Mouse (Mus musculus) adipocyte (in vitro differentiated cells): ENCODE measurements at regions not wholly inside any gene's neighbourhood (a gene's known extent, or its start where the extent isn't known, plus 50 kb on each side); places are given as distances from the start of the nearest gene placed in this dataset.
A peak's percentile ranks its signal among the peaks of the same experiment; 100 is the strongest.
"Not testable (repeated sequence)": the region's sequence is repeated elsewhere in the genome, so short reads cannot be mapped to it uniquely, and the experiment has no call there.

ENCODE experiments used
- DNase-seq: peaks from one replicate; pipeline ENCODE4 v3.0.0-alpha.2; 2016; ENCODE audit warnings: low spot score

DNA sequence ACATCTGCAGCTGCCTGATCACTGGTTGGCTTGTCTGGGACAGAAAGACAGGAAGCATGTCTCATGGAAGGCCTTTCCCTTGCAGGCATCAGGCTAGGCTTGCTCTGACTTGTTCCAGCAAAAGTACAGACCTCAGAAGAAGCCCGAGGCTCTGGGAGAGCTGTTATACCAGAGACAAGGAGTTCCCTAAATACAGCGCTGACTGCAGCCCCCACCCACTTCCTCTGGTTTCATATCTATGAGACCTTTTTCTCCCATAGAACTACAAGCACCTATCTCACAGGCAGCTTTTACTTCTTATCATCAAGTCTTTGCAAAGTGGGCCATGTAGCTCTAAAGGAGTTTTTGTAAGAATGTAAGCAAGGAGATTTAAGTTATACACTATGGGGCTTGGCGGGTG, 312.2 kb upstream of the Vmn1r3 start:
- DNase-seq: not testable (repeated sequence)

DNA sequence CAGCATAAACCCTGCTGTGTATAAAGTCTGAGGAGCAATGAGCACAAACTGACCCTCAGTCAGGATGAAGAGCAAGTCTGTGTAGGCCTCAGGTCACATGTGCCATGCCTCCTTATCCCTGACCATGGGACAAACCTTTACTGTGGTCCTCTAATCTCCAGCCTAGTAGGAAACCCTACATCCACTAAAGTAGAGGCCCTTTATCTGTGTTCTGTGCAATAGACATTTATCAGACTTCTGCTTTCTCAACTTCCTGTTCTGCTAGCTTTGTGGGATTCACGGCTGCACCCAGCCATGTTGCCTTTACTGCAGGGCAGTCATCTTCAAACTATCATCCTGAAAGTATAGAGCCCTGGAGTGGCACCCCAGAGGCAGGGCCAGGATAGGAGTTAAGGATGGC, 310.8 kb upstream of the Vmn1r3 start:
- DNase-seq: not testable (repeated sequence)

DNA sequence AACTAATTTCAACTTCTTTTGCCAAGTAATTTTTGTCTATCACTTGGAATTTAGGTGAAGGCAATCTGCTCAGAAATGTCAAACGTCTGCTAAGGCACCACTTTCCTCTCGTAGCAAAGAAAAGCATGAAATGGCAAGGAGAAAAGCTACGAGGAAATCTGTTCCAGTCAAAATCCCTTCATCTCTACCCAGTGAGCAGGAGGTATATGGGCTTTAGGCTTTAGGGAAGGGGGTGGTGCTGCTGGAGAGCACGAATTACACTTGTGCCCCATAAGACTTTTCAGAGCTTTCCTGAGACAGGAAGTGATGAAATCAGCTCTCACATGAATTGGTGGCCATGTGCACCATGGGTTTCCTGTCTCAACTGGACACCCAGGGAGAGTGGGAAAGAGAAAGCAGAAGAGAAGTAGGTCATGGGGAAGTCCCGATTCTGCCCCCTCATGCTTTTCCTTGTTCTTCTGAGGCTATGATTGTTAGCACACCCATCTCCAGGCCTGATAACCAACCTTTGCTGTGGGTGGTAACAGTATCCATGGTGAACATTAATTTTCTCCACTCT, 309.0 kb upstream of the Vmn1r3 start:
- not testable (repeated sequence) for DNase-seq

DNA sequence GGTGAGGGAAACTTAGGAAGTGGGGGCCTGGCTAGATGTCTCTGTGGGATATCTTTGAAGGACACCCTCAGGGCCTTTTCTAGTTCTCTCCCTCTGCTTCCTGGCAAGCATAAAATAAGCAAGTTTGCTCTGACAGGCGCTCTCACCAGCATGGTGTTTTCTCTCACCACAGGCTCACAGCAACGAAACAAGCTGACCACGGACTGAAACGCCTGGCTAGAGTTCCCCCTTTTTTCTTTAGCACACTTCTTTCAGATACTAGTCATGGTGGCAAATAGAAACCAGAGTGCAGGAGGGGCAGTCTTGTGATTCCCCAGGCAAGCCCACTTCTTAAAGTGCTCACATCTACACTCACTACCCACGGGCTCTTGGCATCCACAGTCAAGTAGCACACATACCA, 305.7 kb upstream of the Vmn1r3 start:
- not testable (repeated sequence) for DNase-seq

DNA sequence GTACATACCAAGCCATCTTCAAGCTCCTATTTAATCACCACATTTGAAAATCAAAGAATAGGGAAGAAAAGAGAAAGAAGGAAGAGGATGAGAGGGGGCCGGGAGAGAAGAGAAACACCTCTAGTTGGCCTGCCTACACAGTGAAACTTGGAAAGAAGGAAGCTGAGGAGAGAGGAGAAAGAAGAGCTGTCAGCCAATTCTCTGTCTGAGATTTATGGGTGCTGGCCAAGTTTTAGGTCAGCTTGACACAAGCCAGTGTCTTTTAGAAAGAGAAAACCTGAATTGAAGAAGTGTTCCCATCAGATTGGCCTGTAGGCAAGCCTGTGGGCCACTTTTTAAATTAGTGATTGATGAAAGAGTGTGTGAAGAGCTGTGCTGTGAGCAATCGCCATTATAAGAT, 296.9 kb upstream of the Vmn1r3 start:
- DNase-seq: no peak

DNA sequence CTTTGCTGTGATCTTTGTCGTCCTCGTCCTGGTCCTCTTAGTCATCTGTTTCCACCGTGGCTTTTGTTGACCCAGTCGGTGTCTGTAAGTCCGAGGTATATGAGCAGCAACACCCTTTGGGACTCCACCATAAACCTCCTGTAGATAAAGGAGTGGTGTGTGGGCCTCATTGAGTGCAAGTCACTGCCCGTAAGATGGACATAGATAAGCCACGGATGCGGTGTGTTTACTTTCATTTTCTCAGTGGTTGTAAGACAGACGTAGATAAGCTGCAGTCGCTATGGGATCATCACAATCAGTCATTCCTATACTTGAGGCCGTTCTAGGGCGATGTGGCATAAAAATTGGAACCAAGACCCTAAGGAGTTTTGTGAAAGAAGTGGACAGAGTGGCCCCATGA, 271.6 kb upstream of the Vmn1r3 start:
- no peak for DNase-seq

DNA sequence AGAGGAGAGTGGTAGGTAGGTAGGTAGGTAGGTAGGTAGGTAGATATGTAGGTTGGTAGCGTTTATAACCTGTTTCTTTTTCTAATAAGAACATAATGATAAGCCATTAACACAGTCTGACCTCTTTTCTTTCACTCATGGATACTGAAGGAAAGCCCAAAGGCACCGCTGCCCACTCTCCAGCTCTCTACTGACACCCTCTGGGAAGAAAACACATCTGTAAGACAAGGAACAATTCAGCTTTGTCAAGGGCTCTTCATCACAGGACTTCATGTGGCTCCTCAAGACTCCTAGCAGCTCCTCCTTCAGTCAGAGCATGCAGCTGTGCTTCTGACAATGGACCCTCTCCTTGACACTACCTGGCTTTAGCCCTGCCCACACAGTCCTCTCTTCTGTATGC, 252.2 kb upstream of the Vmn1r3 start:
- not testable (repeated sequence) for DNase-seq

DNA sequence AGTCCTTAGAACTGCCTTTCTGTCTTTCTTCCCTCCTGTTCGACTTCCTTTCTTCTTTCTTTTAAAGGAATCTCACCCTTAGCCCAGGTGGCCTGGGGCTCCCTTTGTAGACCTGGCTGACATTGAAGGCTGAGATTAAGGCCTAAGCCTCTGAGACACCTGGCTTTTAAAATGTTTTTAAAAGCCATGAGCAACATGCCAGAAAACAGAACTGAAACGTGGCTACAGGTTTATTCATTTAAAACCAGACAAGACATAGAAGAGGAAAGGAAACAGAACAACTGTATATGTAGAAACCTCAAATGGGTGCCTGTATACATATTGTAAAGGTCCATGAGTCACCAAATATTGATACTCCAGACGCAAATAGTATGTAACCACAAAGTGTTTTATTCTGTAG, 242.8 kb upstream of the Vmn1r3 start:
- DNase-seq: no peak

DNA sequence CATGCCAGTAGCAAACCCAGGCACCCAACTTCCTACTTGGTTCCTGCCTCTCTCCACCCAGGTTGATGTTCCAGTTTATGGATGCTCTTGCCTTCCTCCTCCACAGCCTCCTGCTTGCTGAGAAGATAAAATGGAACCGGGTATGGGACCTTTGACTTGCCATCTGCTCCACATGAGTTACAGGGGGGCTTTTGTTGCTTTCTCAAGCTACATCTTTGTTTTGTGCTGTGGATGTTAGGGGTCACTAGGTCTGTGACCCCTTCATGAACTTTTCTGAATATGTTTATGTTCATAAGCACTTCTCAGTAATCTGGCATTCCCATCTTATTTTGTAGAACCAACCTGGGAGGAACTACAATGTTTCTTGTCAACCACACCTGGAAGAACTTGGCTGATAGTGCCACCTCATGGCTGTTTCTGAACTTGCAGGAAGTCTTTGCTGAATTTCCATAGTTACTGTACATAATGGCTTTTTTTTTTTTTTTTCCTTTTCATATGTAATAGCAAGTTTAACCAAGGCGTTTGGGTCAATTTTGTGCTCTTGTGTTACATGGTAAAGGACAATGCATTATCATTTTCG, 234.9 kb upstream of the Vmn1r3 start:
- peak; percentile 52 for DNase-seq

DNA sequence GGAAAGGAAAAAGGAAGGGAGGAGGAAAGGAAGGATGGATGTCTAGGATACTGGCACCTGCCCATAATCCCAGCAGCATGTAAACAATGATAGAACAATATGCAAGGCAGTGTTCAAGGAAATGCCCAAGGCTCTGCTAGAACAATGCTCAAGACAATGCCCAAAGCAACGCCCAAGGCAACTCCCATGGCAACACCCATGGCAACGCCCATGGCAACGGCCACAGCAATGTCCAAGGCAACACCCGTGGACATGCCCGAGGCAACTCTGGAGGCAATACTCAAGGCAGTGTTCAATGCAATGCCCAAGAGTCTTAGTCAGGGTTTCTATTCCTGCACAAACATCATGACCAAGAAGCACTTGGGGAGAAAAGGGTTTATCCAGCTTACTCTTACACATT, 231.5 kb upstream of the Vmn1r3 start:
- no peak for DNase-seq

DNA sequence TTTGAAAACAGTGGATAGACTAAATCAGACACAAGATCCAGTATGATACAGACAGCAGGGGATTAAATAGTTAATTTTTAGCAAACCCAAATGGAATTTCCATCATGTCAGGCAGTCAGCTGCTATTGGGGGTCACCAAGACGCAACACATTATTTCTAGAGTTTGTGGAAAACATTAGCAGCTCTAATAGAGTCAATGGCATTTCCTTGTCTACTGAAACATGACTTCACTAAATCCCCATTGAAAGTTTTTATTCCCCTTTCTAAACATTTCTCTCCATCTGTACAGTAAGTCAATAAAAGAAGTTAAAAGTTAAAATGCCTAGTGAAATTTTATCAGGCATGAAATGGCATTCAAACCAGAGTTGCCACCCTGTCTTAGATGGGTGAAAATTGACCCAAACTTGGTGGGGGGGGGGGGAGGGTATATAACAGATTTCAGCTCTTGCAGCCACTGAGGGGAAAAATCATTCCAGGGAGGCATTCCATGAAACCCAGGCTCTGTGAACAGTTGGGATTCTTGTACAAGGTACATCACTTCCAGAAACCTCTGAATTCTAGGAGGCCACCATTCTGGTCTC, 229.4 kb upstream of the Vmn1r3 start:
- not testable (repeated sequence) for DNase-seq

DNA sequence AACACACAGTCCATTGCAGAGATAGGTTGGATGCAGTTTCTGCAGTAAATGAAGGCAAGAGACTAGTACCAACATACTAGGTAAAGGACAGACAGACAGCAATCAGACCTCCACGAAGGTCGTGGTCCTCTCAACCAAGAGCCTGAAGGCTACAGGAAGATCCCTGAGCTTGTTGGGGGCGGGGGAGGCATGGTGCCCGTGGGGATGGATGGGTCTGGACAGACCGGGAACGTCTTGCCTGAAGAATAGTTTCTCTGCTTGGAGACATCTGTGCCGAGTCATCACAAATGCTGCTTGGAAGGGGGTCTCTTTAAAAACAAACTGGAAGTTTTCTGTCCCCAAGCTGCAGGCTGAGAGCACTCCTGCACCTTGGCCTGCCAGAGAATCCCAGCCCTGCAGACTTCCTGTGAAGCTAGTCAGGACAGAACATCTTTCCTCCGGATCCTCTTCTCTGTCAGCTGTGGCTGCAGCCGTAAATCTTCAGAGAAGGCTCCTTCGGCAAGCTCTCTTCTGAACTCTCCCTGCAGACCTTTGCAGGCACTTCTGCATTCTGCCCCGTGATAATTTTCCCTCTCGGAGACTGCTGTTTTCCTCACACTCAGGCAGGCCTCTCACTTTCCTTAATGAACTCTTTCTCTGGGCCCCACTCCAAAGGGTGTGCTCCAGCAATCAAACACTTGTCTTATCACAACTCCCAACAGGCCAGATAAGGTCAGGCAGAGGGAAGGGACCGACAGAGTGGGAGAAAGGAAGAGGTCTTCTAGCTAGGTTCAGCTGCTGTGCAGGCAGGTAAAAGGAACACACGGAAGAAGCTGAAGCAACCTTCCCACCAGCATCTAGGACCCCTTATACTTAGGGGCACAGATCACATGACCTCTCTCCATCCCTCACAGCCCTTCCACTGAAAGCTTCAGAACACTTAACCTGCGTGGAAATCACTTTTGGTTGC, 228.6 kb upstream of the Vmn1r3 start:
- DNase-seq: no peak

DNA sequence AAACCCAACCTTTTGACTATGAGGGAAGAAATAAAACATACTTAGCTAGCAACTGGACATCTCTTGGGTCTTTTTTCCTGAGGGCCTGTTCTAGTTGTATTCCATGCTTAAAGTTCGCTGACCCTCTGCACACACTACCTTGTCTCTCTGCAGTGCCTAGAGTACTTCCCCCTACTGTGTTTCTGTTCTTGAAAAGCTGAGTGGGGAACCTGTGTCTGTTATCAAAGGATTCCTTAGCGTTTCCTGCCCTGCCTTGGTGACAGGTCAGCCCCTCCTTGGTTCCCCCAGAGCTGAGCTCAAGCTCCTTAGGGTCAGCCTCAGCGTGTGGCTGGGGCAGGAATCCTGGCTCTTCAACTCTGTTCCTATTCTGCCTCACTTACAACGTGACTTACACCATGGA, 227.2 kb upstream of the Vmn1r3 start:
- DNase-seq: not testable (repeated sequence)

DNA sequence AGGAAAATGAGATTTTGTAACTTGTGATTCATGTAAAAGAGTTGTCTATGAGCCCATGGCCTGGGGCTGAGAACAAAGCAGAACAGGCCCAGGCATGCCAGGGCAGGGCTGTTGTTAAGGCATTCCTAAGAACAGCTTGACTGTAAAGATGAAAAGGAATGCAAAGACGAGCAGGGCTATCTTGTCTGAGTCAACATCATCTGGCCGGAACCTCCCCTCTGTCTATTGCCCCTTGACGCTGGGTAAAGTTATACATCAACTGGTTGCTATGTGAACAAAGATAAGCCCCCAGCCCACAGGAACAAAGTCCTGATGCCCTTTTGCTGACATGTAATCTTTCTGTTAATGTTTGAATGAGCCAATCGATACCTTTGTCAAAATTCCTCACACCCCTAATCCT, 217.7 kb upstream of the Vmn1r3 start:
- DNase-seq: not testable (repeated sequence)

DNA sequence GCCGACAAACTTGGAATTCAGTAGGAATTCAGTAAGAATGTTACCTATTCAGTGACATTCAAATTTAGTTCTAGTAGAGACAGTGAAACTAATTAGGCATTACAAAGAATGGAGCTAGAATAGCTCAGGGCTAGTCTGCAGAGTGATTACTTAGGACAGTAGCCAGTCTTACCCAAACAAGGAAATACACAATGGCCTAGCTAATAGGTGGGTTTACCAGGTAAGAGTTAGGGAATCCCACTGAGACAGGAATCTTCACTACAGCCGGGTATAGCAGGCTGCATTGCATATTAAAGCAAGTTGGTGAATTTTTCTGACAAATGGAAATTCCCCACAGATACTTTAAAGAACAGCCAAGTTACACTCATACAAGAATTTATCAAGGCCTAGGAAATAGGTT, 216.6 kb upstream of the Vmn1r3 start:
- not testable (repeated sequence) for DNase-seq

DNA sequence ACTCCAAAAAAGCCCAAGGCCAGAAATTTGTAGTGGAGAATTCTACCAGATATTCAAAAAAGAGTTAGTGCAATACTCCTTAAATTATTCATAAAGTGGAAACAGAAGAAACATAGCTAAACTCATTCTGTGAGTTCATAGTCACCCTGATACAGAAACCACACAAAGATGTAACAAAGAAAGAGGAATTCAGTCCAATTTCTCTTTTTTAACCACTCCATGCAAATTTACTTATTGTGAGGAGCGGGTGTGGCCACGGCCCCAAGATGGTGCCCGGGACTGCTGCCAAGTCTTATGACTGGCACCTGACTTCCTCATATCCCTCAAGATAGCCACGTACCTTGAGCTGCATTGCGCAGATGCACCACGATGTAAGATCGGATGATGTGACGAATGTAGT, 206.4 kb upstream of the Vmn1r3 start:
- not testable (repeated sequence) for DNase-seq

DNA sequence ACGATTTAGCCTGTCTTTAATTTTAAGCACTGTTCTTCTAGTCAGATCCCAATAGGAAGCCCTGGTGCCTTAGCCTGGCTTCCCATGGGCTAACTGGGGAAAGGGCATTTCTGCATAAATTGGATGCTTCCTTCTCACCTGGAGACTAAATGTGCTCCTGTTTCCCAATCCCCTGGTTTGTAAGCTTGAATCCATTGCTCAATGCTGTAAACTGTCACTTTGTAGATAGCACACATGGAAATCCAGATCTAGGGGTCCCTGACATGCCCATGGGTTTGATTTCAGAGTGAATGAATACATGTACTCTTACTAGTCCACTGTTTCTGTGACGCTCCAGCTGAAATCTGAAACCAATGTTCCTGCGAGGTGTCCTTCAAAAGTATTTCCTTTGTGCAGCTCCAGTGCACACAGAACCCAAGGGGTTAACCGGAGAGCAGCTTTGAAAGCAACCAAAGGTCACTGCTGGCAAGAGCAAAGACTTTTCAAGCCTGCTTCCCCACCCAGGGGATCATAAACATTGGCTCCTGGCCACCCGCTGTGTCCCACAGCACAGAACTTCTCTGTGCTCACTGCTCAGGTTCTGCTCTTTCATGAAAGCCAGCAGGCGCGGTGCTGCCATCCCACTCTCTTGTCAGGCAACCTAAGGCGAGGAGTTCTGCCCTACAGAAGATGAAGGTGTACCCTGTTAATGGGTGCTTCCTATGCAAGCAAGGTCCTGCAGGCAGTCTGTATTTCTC, 188.0 kb upstream of the Vmn1r3 start:
- DNase-seq: not testable (repeated sequence)

DNA sequence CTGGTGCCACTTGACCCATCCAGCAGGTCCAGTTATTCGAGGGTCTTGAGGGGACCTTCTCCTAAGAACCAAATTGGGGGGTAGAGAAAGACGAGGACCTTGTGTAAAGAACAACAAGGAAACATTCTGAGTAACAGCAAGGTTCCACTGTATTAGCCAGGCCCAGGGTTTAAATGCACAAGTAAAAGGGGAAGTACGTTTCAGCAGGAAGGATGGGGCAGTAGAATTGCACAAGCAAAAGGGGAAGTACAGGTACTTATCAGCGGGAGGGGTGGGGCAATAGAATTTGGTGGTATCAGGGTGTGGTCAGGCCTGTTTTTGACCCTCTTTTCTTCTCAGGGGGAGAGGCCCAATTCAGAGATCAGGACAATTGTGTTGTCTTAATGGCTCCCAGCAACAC, 182.9 kb upstream of the Vmn1r3 start:
- DNase-seq: not testable (repeated sequence)

DNA sequence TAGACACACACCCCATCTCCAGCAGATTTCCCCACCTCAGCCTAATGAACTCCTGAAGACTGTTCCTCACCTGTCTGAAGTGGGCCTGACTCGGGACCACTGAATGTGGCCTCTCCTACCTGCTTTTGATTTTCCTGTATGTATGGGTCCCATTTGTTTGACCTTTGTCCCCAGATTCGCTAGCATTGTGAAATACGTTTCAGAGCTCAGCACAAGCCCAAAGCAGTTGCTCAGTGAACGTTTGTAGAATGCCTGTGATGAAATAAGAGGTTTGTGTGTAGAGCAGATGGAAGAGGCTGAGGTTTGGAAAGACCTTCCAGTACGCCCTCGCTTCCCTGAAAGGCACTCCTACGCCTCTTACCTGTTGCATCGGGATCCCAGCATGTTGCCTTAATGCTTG, 158.3 kb upstream of the Vmn1r3 start:
- DNase-seq: not testable (repeated sequence)

DNA sequence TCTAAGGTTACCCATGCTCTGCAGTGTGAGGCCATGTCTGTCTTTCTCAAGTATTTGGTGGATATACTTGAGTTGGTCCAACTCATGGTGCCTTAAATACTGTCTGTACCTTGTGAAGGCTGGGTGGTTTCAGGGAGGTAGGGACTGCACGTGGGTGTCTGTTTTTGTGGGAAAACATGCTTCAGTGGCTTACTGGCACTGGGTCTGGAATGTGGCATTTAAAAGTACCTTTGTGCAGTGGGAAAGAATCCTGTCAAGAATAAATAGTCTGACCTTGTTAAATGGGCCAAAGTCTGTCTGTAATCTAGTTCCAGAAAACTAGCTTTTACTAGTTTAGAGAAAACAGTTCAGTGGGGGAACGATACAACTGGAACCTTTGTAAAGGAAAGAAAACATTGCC, 157.5 kb upstream of the Vmn1r3 start:
- DNase-seq: not testable (repeated sequence)

DNA sequence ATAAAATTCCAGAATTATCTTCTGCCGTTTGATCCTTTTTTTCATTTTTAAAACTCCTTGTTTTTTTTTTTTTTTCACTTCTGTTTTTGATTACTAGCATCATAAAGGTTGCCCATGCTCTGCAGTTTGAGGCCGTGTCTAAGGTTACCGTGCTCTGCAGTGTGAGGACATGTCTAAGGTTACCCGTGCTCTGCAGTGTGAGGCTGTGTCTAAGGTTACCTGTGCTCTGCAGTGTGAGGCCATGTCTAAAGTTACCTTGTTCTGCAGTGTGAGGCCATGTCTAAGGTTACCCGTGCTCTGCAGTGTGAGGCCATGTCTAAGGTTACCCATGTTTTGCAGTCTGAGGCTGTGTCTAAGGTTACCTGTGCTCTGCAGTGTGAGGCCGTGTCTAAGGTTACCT, 157.0 kb upstream of the Vmn1r3 start:
- DNase-seq: not testable (repeated sequence)
